Mouse (Mus musculus): ENCODE measurements at regions not wholly inside any gene's neighbourhood (a gene's known extent, or its start where the extent isn't known, plus 50 kb on each side); places are given as distances from the start of the nearest gene placed in this dataset.

DNA sequence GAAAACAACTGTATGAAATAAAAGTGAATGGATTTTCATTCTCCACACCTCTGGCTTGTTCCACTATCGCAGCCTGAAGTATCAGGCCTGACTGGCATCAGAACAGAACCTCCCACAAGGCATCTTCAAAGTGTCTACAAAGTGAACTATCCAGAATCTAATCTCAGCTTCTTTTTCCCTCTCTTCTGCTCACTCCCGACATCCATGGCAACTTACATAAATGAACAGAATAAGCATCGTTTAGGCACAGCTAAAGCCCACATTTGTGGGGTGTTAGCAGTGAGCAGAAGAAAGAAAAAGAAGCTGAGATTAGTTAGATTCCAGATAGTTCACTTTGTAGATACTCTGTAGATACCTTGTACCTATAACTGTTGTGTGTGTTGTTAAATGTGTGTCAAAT, 182.0 kb downstream of the Lmo4 start:
- Histone ChIP-seq H3K27ac (ENCODE audit: low read depth, low read length) (no peak overlapping the region), H3K36me3 (ENCODE audit: control insufficient read depth, insufficient read depth, low read length) (no peaks in the 10 kb centered on the region), H3K27me3 (ENCODE audit: control insufficient read depth, insufficient read depth, low read length) (no peaks in the 10 kb centered on the region), H3K4me1 (ENCODE audit: control insufficient read depth, insufficient read depth, low read length) (no peaks in the 10 kb centered on the region), H3K4me3 (ENCODE audit: low read depth, low read length) (no peak overlapping the region), H3K9ac (replicated peaks; ENCODE audit: low read depth, low read length) (no peak overlapping the region), H3K4me2 (ENCODE audit: low read depth, low read length) (no peak overlapping the region), H3K9me3 (ENCODE audit: control insufficient read depth, low read length) (no peaks in the 10 kb centered on the region)
- no peak for ATAC-seq (ENCODE audit: low read depth)
- WGBS = 93% methylated on average over 3 of the region's 3 CpGs

GRCm38 (mm10) chr3:144021969-144022368, 183.1 kb downstream of the Lmo4 start:
- ATAC-seq (ENCODE audit: low read depth) = no peak
- Histone ChIP-seq H3K27ac (ENCODE audit: low read depth, low read length) (no peak overlapping the region), H3K4me1 (ENCODE audit: control insufficient read depth, insufficient read depth, low read length) (no peaks in the 10 kb centered on the region), H3K36me3 (ENCODE audit: control insufficient read depth, insufficient read depth, low read length) (no peaks in the 10 kb centered on the region), H3K4me3 (ENCODE audit: low read depth, low read length) (no peak overlapping the region), H3K4me2 (ENCODE audit: low read depth, low read length) (no peak overlapping the region), H3K9ac (replicated peaks; ENCODE audit: low read depth, low read length) (no peak overlapping the region), H3K9me3 (ENCODE audit: control insufficient read depth, low read length) (no peaks in the 10 kb centered on the region), H3K27me3 (ENCODE audit: control insufficient read depth, insufficient read depth, low read length) (no peaks in the 10 kb centered on the region)
- WGBS = 90% methylated on average over 5 of the region's 5 CpGs

- no peaks in the 10 kb centered on the region for H3K9me3 ChIP-seq (ENCODE audit: control insufficient read depth, low read length)
- no peak for ATAC-seq (ENCODE audit: low read depth)
- H3K9ac ChIP-seq (replicated peaks; ENCODE audit: low read depth, low read length) = no peak overlapping the region
- no peak overlapping the region for H3K27ac ChIP-seq (ENCODE audit: low read depth, low read length)
- no peak overlapping the region for H3K4me3 ChIP-seq (ENCODE audit: low read depth, low read length)
- H3K4me2 ChIP-seq (ENCODE audit: low read depth, low read length) = no peak overlapping the region
- 68% methylated on average over 8 of the region's 8 CpGs for WGBS
- no peaks in the 10 kb centered on the region for H3K27me3 ChIP-seq (ENCODE audit: control insufficient read depth, insufficient read depth, low read length)
- H3K4me1 ChIP-seq (ENCODE audit: control insufficient read depth, insufficient read depth, low read length) = no peaks in the 10 kb centered on the region
- H3K36me3 ChIP-seq (ENCODE audit: control insufficient read depth, insufficient read depth, low read length) = no peaks in the 10 kb centered on the region
Measured at GRCm38 (mm10) chr3:144020189-144020940, 184.7 kb downstream of the Lmo4 start.

- Histone ChIP-seq H3K9me3 (ENCODE audit: control insufficient read depth, low read length) (no peaks in the 10 kb centered on the region), H3K4me2 (ENCODE audit: low read depth, low read length) (no peak overlapping the region), H3K4me1 (ENCODE audit: control insufficient read depth, insufficient read depth, low read length) (no peaks in the 10 kb centered on the region), H3K4me3 (ENCODE audit: low read depth, low read length) (no peak overlapping the region), H3K27ac (ENCODE audit: low read depth, low read length) (no peak overlapping the region), H3K9ac (replicated peaks; ENCODE audit: low read depth, low read length) (no peak overlapping the region), H3K36me3 (ENCODE audit: control insufficient read depth, insufficient read depth, low read length) (no peaks in the 10 kb centered on the region), H3K27me3 (ENCODE audit: control insufficient read depth, insufficient read depth, low read length) (no peaks in the 10 kb centered on the region)
- ATAC-seq (ENCODE audit: low read depth) = no peak
- WGBS = 93% methylated on average over 2 of the region's 2 CpGs
Measured at GRCm38 (mm10) chr3:144019293-144019692, 185.7 kb downstream of the Lmo4 start.

GRCm38 (mm10) chr3:144018559-144018958, 186.5 kb downstream of the Lmo4 start:
- H3K27me3 ChIP-seq (ENCODE audit: control insufficient read depth, insufficient read depth, low read length) = no peaks in the 10 kb centered on the region
- no peak overlapping the region for H3K4me2 ChIP-seq (ENCODE audit: low read depth, low read length)
- ATAC-seq (ENCODE audit: low read depth) = no peak
- no peaks in the 10 kb centered on the region for H3K36me3 ChIP-seq (ENCODE audit: control insufficient read depth, insufficient read depth, low read length)
- no peak overlapping the region for H3K27ac ChIP-seq (ENCODE audit: low read depth, low read length)
- no peaks in the 10 kb centered on the region for H3K9me3 ChIP-seq (ENCODE audit: control insufficient read depth, low read length)
- H3K4me1 ChIP-seq (ENCODE audit: control insufficient read depth, insufficient read depth, low read length) = no peaks in the 10 kb centered on the region
- H3K9ac ChIP-seq (replicated peaks; ENCODE audit: low read depth, low read length) = no peak overlapping the region
- 72% methylated on average over 4 of the region's 4 CpGs for WGBS
- H3K4me3 ChIP-seq (ENCODE audit: low read depth, low read length) = no peak overlapping the region

GRCm38 (mm10) chr3:144015236-144015635, 189.8 kb downstream of the Lmo4 start:
- WGBS = 93% methylated on average over 3 of the region's 3 CpGs

GRCm38 (mm10) chr3:144013481-144014125, 191.4 kb downstream of the Lmo4 start:
- H3K27me3 ChIP-seq (ENCODE audit: control insufficient read depth, insufficient read depth, low read length) = no peaks in the 10 kb centered on the region
- no peaks in the 10 kb centered on the region for H3K9me3 ChIP-seq (ENCODE audit: control insufficient read depth, low read length)
- H3K4me1 ChIP-seq (ENCODE audit: control insufficient read depth, insufficient read depth, low read length) = no peaks in the 10 kb centered on the region
- WGBS = 62% methylated on average over 8 of the region's 8 CpGs
- no peak for ATAC-seq (ENCODE audit: low read depth)
- no peak overlapping the region for H3K9ac ChIP-seq (replicated peaks; ENCODE audit: low read depth, low read length)
- H3K27ac ChIP-seq (ENCODE audit: low read depth, low read length) = no peak overlapping the region
- no peaks in the 10 kb centered on the region for H3K36me3 ChIP-seq (ENCODE audit: control insufficient read depth, insufficient read depth, low read length)
- H3K4me2 ChIP-seq (ENCODE audit: low read depth, low read length) = no peak overlapping the region
- no peak overlapping the region for H3K4me3 ChIP-seq (ENCODE audit: low read depth, low read length)

More at GRCm38 (mm10) chr3:144015236-144015635, 189.8 kb downstream of the Lmo4 start:
- Histone ChIP-seq H3K4me1 (ENCODE audit: control insufficient read depth, insufficient read depth, low read length) (no peaks in the 10 kb centered on the region), H3K4me3 (ENCODE audit: low read depth, low read length) (no peak overlapping the region), H3K9me3 (ENCODE audit: control insufficient read depth, low read length) (no peaks in the 10 kb centered on the region), H3K27ac (ENCODE audit: low read depth, low read length) (no peak overlapping the region), H3K27me3 (ENCODE audit: control insufficient read depth, insufficient read depth, low read length) (no peaks in the 10 kb centered on the region), H3K4me2 (ENCODE audit: low read depth, low read length) (no peak overlapping the region), H3K36me3 (ENCODE audit: control insufficient read depth, insufficient read depth, low read length) (no peaks in the 10 kb centered on the region), H3K9ac (replicated peaks; ENCODE audit: low read depth, low read length) (no peak overlapping the region)
- ATAC-seq (ENCODE audit: low read depth) = no peak

GRCm38 (mm10) chr3:144012820-144013219, 192.2 kb downstream of the Lmo4 start:
- Histone ChIP-seq H3K27ac (ENCODE audit: low read depth, low read length) (no peak overlapping the region), H3K27me3 (ENCODE audit: control insufficient read depth, insufficient read depth, low read length) (no peaks in the 10 kb centered on the region), H3K4me3 (ENCODE audit: low read depth, low read length) (no peak overlapping the region), H3K4me2 (ENCODE audit: low read depth, low read length) (no peak overlapping the region), H3K36me3 (ENCODE audit: control insufficient read depth, insufficient read depth, low read length) (no peaks in the 10 kb centered on the region), H3K4me1 (ENCODE audit: control insufficient read depth, insufficient read depth, low read length) (no peaks in the 10 kb centered on the region), H3K9ac (replicated peaks; ENCODE audit: low read depth, low read length) (no peak overlapping the region), H3K9me3 (ENCODE audit: control insufficient read depth, low read length) (no peaks in the 10 kb centered on the region)
- ATAC-seq (ENCODE audit: low read depth) = peak; percentile 31; the same call in 1 of the 2 replicates
- WGBS = 61% methylated on average over 6 of the region's 6 CpGs

DNA sequence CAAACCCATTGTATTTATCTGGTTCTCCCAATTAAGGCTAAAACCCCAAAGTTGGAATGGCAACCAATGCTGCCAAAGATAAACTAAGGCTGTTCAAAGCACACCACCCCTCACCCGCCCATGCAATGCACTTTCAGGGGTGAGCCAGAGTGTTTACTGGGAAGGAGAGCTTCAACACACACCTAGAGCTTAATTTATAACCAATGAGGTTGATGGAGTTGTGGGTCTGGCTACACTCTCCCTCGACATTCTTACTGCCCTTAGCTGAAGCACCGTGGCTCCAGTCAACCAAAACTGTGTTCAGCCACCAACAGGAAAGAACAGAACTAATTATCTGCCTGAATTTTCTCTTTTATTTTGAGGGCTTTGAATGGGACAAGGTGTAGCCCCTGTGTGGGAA, 192.8 kb downstream of the Lmo4 start:
- H3K36me3 ChIP-seq (ENCODE audit: control insufficient read depth, insufficient read depth, low read length) = no peaks in the 10 kb centered on the region
- no peak overlapping the region for H3K4me2 ChIP-seq (ENCODE audit: low read depth, low read length)
- H3K27me3 ChIP-seq (ENCODE audit: control insufficient read depth, insufficient read depth, low read length) = no peaks in the 10 kb centered on the region
- H3K4me1 ChIP-seq (ENCODE audit: control insufficient read depth, insufficient read depth, low read length) = no peaks in the 10 kb centered on the region
- H3K9ac ChIP-seq (replicated peaks; ENCODE audit: low read depth, low read length) = no peak overlapping the region
- no peak overlapping the region for H3K4me3 ChIP-seq (ENCODE audit: low read depth, low read length)
- H3K27ac ChIP-seq (ENCODE audit: low read depth, low read length) = no peak overlapping the region
- H3K9me3 ChIP-seq (ENCODE audit: control insufficient read depth, low read length) = no peaks in the 10 kb centered on the region
- 60% methylated on average over 3 of the region's 3 CpGs for WGBS
- no peak for ATAC-seq (ENCODE audit: low read depth)

Measured in neural tube, embryonic 14.5 days (tissue).